Mouse (Mus musculus) frontal cortex, adult 2 months (tissue): ENCODE data around the gene Cnn1. TPM values are rescaled to one million over a fixed set of nuclear protein-coding genes. Genes with fewer than 3 reads are reported as not detected.

Experiments
- DNase-seq, 2 experiments: peaks; one replicate each; pipeline ENCODE4 v3.0.0; 2022; ENCODE audit warnings: low spot score in 1 of 2; ENCODE audit errors: extremely low spot score in 1 of 2
- polyA plus RNA-seq: library from polyadenylated mRNA; depleted of rRNA; stranded (reverse); fragments of >200 nt; gene quantifications from 2 replicates; pipeline ENCODE4 v1.2.3, GENCODE M21; 2012; rRNA removed

The Cnn1 gene
- polyA plus RNA-seq, 1 experiment, result 2.3 TPM

GRCm38 (mm10) chr9:22156497-22157245 is 57.7 kb downstream of the Cnn1 start, which contains the start of gene Pigyl:
Gene Pigyl (plus strand): TSS chr9:22156846.
- peak; percentile 94 to 98 for DNase-seq

GRCm38 (mm10) chr9:22157516-22158265 is 58.7 kb downstream of the Cnn1 start:
- peak in 1 of 2 experiments; percentile 8 for DNase-seq

Other genes starting within 250 kb of the Cnn1 start
- 47.7 and 50.1 TPM in 2 replicates for gene Dock6, start 246.6 kb upstream of the Cnn1 start, polyA plus RNA-seq
- gene Rab3d, start 181.0 kb upstream of the Cnn1 start, polyA plus RNA-seq, result 10.9 and 13.6 TPM in 2 replicates
- gene Ccdc159, start 171.7 kb upstream of the Cnn1 start, polyA plus RNA-seq, result 18.3 and 26.9 TPM in 2 replicates
- 53.8 and 53.9 TPM in 2 replicates for gene Tmem205, start 171.7 kb upstream of the Cnn1 start, polyA plus RNA-seq
- 182 and 192 TPM in 2 replicates for gene Plppr2, start 162.2 kb upstream of the Cnn1 start, polyA plus RNA-seq
- 9.0 and 10.1 TPM in 2 replicates for gene Swsap1, start 143.5 kb upstream of the Cnn1 start, polyA plus RNA-seq
- 8.8 and 10.3 TPM in 2 replicates for gene Epor, start 135.7 kb upstream of the Cnn1 start, polyA plus RNA-seq
- 5.0 and 6.7 TPM in 2 replicates for gene Rgl3, start 109.8 kb upstream of the Cnn1 start, polyA plus RNA-seq
- gene Ccdc151, start 96.6 kb upstream of the Cnn1 start, polyA plus RNA-seq, result 6.9 TPM in 2 replicates
- 106 and 112 TPM in 2 replicates for gene Prkcsh, start 96.4 kb upstream of the Cnn1 start, polyA plus RNA-seq
- gene Elavl3, start 47.2 kb upstream of the Cnn1 start, polyA plus RNA-seq, result 143 and 155 TPM in 2 replicates
- 0.54 TPM in 1 of 2 replicates, not detected in the other for gene Gm49318, start 28.0 kb upstream of the Cnn1 start, polyA plus RNA-seq
- gene Zfp653, start 27.8 kb upstream of the Cnn1 start, polyA plus RNA-seq, result 38.2 and 39.5 TPM in 2 replicates
- gene Ecsit, start 13.8 kb upstream of the Cnn1 start, polyA plus RNA-seq, result 62.5 and 64.9 TPM in 2 replicates
- gene Elof1, start 18.0 kb downstream of the Cnn1 start, polyA plus RNA-seq, result 107 and 121 TPM in 2 replicates
- gene Acp5, start 36.5 kb downstream of the Cnn1 start, polyA plus RNA-seq, result 0.60 and 1.6 TPM in 2 replicates
- gene Pigyl, start 57.6 kb downstream of the Cnn1 start, polyA plus RNA-seq, result 93.7 and 106 TPM in 2 replicates
- gene Zfp872, start 88.9 kb downstream of the Cnn1 start, polyA plus RNA-seq, result 0.04 TPM in 1 of 2 replicates, not detected in the other
- gene Zfp809, start 126.5 kb downstream of the Cnn1 start, polyA plus RNA-seq, result 16.8 and 17.4 TPM in 2 replicates
- 1.3 and 1.7 TPM in 2 replicates for gene Zfp599, start 160.7 kb downstream of the Cnn1 start, polyA plus RNA-seq
- 17.6 and 21.3 TPM in 2 replicates for gene Zfp810, start 208.4 kb downstream of the Cnn1 start, polyA plus RNA-seq